Mouse (Mus musculus) activated CD4-positive, CD25-positive, alpha-beta regulatory T cell (primary cell): Measurements from ENCODE around the gene Phykpl. TPM values are rescaled to one million over a fixed set of nuclear protein-coding genes. Genes with fewer than 3 reads are reported as not detected.

Source experiments
- polyA plus RNA-seq, 2 experiments: library from polyadenylated mRNA; unstranded; fragments of 100-300 nt; shearing (Covaris generic); gene quantifications; one replicate each; pipeline ENCODE4 v1.2.1; 2017

Phykpl gene
- polyA plus RNA-seq = 10 to 100 TPM; 24.8 to 28.3 TPM

GRCm38 (mm10) chr11:51584431-51585248 is at the start of gene Phykpl:
Gene Phykpl (plus strand): TSS chr11:51584757.

GRCm38 (mm10) chr11:51606447-51607095 is 22.0 kb downstream of the Phykpl start, which contains the start of gene Hnrnpab:
Gene Hnrnpab (minus strand): TSS chr11:51606847.

GRCm38 (mm10) chr11:51619409-51620060 is 35.0 kb downstream of the Phykpl start, which contains the start of gene Nhp2:
Gene Nhp2 (plus strand): TSS chr11:51619735.

GRCm38 (mm10) chr11:51635525-51636322 is 51.2 kb downstream of the Phykpl start, which contains the start of gene Rmnd5b:
Gene Rmnd5b (minus strand): TSS chr11:51635896.

GRCm38 (mm10) chr11:51650691-51651515 is 66.3 kb downstream of the Phykpl start, which contains the start of the genes N4bp3 and D930048N14Rik:
Gene N4bp3 (minus strand): TSS chr11:51650842.
Gene D930048N14Rik (plus strand): TSS chr11:51650954.

Other genes with a start within 250 kb of the Phykpl start
- 100 to 1,000 TPM; 537 to 557 TPM for gene Hnrnpab, start 22.1 kb downstream of the Phykpl start, polyA plus RNA-seq
- 100 to 1,000 TPM in 1 of 2 experiments, 10 to 100 TPM in 1; 99.3 to 126 TPM for gene Nhp2, start 35.0 kb downstream of the Phykpl start, polyA plus RNA-seq
- gene Rmnd5b, start 51.1 kb downstream of the Phykpl start, polyA plus RNA-seq = 10 to 100 TPM; 90.2 to 92.9 TPM
- 10 to 100 TPM in 1 of 2 experiments, 1 to 10 TPM in 1; 3.6 to 10.5 TPM for gene N4bp3, start 66.1 kb downstream of the Phykpl start, polyA plus RNA-seq
- 1 to 10 TPM in 1 of 2 experiments, under 1 TPM in 1; 0.69 to 2.3 TPM for gene D930048N14Rik, start 66.2 kb downstream of the Phykpl start, polyA plus RNA-seq
- 10 to 100 TPM; 14.8 to 17.9 TPM for gene 0610009B22Rik, start 104.1 kb downstream of the Phykpl start, polyA plus RNA-seq
- 10 to 100 TPM; 28.4 to 40.0 TPM for gene Sec24a, start 178.9 kb downstream of the Phykpl start, polyA plus RNA-seq
- 100 to 1,000 TPM; 114 to 153 TPM for gene Sar1b, start 178.9 kb downstream of the Phykpl start, polyA plus RNA-seq